Mouse (Mus musculus): ENCODE data around the gene Nup85. TPM values are rescaled to one million over a fixed set of nuclear protein-coding genes. Genes with fewer than 3 reads are reported as not detected.

Nup85 gene
- polyA plus RNA-seq, 1 experiment from 2014 or later: 210 TPM

DNA sequence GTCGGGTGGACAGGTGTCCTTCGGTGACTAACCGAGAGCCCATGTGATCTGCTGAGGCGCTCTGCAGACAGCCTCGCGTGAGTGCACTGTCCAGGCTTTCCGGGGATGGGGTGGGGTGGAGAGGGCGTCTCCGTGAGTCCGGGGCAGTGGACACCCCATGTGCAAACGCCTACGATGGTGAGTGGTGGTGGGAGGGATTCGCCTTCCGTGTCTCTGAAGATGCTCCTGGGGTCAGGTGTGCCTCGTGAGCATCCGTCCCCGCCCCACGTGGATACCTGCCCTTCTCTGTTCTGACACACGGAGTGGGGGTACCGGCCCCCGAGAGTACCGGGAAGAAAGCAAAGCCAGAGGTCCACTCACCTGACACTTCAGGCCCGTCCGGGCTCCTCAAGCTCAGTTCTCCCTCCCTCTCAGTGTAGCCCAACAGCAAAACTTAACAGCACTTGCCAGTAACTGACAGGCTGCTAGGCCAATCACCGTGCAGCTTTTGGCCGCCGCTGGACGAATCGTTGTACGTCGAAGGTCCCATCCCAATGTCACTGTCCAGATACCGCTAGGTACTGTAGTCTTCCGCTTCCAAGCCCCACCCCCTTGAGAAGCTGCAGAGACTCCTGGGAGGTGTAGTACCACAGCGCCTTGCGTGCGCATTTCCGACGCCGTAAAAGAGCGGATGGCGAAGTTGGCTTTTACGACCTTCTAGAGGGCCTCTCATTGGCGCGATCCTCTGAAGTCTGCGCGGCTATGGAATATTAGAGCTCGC is 63.7 kb downstream of the Nup85 start, which contains the start of gene Slc25a19:
Slc25a19 (minus strand) TSS at position 591 of the 760 bp plus-strand sequence.
- no peaks in the 10 kb centered on the region for H3K27me3 ChIP-seq (ENCODE audit: control insufficient read depth, insufficient read depth, low read length)
- H3K4me3 ChIP-seq (ENCODE audit: low read depth, low read length): peak within 1 kb of the TSS; percentile 47
- under 1% methylated on average over 47 of the region's 47 CpGs for WGBS
- peak within 1 kb of the TSS; percentile 61 for H3K9ac ChIP-seq (replicated peaks; ENCODE audit: low read length)
- H3K27ac ChIP-seq (replicated peaks; ENCODE audit: low read depth, low read length): no peak within 1 kb of the TSS
- H3K36me3 ChIP-seq (replicated peaks; ENCODE audit: control insufficient read depth, insufficient read depth, low read depth, low read length): no peaks in the 10 kb centered on the region
- H3K9me3 ChIP-seq (replicated peaks; ENCODE audit: control insufficient read depth, low read length): no peaks in the 10 kb centered on the region
- H3K4me2 ChIP-seq (ENCODE audit: low read depth, low read length): peak within 1 kb of the TSS; percentile 77
- ATAC-seq (replicated peaks; ENCODE audit: insufficient number of reproducible peaks, low FRiP score, low TSS enrichment, low read depth) (peak; percentile 99), DNase-seq (ENCODE audit: low spot score) (peak; percentile 99)
- H3K4me1 ChIP-seq (ENCODE audit: control insufficient read depth, insufficient read depth, low read length): no peaks in the 10 kb centered on the region

DNA sequence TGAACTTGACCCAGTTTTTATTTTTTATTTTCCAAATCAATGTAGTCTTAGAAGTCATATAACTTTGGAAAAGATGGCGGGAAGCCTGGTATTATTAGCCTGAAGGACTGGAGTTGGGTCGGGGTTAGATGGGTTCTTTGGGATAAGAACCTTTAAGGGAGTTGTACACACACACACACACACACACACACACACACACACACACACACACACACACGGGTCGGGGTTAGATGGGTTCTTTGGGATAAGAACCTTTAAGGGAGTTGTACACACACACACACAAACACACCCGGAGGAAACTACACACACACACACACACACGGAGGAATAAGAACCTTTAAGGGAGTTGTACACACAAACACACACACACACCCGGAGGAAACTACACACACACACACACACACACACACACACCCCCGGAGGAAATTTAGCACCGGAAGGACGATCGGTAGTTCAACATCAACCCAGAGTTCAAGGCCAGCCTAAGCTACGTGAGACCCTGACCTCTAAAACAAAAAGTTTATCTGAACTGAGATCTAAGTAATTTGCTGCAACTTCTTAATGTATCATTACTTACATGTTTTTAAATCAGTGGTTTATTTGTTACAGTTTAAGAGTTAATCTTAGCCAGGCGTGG is 64.3 kb downstream of the Nup85 start:
- 54% methylated on average over 13 of the region's 13 CpGs for WGBS
- Histone ChIP-seq H3K4me1 (ENCODE audit: control insufficient read depth, insufficient read depth, low read length) (no peaks in the 10 kb centered on the region), H3K4me3 (ENCODE audit: low read depth, low read length) (peak overlapping the region; percentile 47; the same call in 1 of the 2 replicates), H3K36me3 (replicated peaks; ENCODE audit: control insufficient read depth, insufficient read depth, low read depth, low read length) (no peaks in the 10 kb centered on the region), H3K27me3 (ENCODE audit: control insufficient read depth, insufficient read depth, low read length) (no peaks in the 10 kb centered on the region), H3K9ac (replicated peaks; ENCODE audit: low read length) (peak overlapping the region; percentile 45), H3K27ac (replicated peaks; ENCODE audit: low read depth, low read length) (no peak overlapping the region), H3K4me2 (ENCODE audit: low read depth, low read length) (peak overlapping the region; percentile 0; the same call in 1 of the 2 replicates), H3K9me3 (replicated peaks; ENCODE audit: control insufficient read depth, low read length) (no peaks in the 10 kb centered on the region)
- no peak for DNase-seq (ENCODE audit: low spot score)
- ATAC-seq (replicated peaks; ENCODE audit: insufficient number of reproducible peaks, low FRiP score, low TSS enrichment, low read depth): peak; percentile 39

DNA sequence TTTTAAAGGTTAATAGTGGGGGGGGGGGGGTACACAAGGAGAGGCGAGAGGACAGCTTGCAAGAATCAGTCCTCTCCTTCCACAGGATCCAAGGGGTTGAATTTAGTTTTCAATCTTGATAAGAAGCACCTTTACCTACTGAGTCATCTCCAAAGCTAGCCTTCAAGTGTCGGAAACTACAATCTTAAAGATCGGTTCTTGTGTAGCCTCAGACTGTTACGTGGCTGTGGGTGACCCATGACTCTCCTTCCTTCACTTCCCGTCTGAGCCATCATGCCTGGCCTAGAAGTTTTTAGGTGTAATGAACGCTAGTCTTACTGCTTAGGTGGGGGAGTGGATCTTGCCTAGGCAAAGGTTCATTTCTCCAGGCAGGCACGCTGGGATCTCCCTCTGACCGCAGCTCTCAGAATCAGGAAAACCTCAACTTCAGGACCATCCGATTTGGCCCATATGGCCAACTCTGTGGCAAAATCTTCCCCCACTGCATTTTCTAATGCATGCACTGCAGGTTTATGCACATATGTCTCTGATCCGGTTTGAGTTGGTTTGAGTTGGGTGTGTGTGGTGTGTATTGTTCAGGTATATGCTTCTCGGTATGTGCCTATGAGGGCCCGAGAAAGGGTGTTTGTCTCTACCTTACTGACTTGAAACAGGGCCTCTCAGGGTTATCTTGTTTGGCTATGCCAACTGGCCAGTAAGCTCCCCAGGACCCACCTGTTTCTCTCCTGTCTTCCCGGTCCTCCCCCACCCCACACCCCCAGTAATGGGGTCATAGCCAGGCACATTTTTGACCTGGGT is 65.7 kb downstream of the Nup85 start:
- WGBS: 90% methylated on average over 13 of the region's 13 CpGs
- ATAC-seq (replicated peaks; ENCODE audit: insufficient number of reproducible peaks, low FRiP score, low TSS enrichment, low read depth) (no peak), DNase-seq (ENCODE audit: low spot score) (no peak)
- no peaks in the 10 kb centered on the region for H3K4me1 ChIP-seq (ENCODE audit: control insufficient read depth, insufficient read depth, low read length)
- H3K9ac ChIP-seq (replicated peaks; ENCODE audit: low read length): no peak overlapping the region
- H3K4me3 ChIP-seq (ENCODE audit: low read depth, low read length): no peak overlapping the region
- no peaks in the 10 kb centered on the region for H3K27me3 ChIP-seq (ENCODE audit: control insufficient read depth, insufficient read depth, low read length)
- no peaks in the 10 kb centered on the region for H3K9me3 ChIP-seq (replicated peaks; ENCODE audit: control insufficient read depth, low read length)
- no peak overlapping the region for H3K4me2 ChIP-seq (ENCODE audit: low read depth, low read length)
- no peaks in the 10 kb centered on the region for H3K36me3 ChIP-seq (replicated peaks; ENCODE audit: control insufficient read depth, insufficient read depth, low read depth, low read length)
- no peak overlapping the region for H3K27ac ChIP-seq (replicated peaks; ENCODE audit: low read depth, low read length)

DNA sequence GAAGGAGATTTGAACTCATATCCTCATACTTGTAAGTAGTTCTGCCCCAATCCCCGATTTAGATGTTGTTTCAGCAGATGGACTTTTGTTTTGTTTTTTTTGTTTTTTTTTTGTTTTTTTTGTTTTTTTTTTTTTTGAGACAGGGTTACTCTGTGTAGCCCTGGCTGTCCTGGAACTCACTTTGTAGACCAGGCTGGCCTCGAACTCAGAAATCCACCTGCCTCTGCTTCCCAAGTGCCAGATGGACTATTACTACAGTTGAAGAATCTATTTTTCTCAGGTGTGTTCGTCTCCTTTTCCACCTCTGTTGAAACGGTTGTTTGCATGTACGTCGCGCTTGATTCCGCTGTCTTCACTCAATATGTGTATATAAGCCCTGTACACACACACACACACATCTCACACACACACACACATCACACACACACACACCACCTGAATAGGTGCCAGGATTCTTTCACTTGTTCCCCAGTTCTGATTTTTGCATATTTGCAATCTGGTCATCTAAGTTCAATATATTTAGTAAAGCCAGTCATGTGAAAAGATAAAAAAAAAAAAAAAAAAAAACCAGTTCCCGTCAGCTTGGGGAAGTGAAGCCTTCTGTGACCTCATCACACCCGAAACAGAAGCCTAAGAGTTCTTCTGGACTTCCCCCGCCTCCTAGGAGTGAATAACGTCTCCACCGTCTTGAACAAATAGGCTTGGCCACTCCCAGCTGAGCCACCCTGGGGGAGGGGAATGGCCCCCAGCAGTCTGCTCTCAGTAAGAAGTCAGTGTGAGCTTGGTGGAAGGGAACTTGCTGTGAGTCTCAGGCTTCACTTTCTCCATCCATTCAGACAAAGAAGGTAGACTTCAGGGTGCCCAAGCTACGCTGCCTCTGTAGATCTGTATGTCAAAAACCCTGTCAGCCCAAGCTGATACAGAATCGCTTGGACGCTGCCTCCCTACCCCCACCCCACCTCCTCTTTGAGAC is 66.6 kb downstream of the Nup85 start:
- H3K27me3 ChIP-seq (ENCODE audit: control insufficient read depth, insufficient read depth, low read length): no peaks in the 10 kb centered on the region
- H3K4me3 ChIP-seq (ENCODE audit: low read depth, low read length): no peak overlapping the region
- no peak for ATAC-seq (replicated peaks; ENCODE audit: insufficient number of reproducible peaks, low FRiP score, low TSS enrichment, low read depth)
- no peaks in the 10 kb centered on the region for H3K4me1 ChIP-seq (ENCODE audit: control insufficient read depth, insufficient read depth, low read length)
- no peak overlapping the region for H3K27ac ChIP-seq (replicated peaks; ENCODE audit: low read depth, low read length)
- no peak for DNase-seq (ENCODE audit: low spot score)
- H3K36me3 ChIP-seq (replicated peaks; ENCODE audit: control insufficient read depth, insufficient read depth, low read depth, low read length): no peaks in the 10 kb centered on the region
- no peak overlapping the region for H3K9ac ChIP-seq (replicated peaks; ENCODE audit: low read length)
- H3K4me2 ChIP-seq (ENCODE audit: low read depth, low read length): no peak overlapping the region
- no peaks in the 10 kb centered on the region for H3K9me3 ChIP-seq (replicated peaks; ENCODE audit: control insufficient read depth, low read length)
- WGBS: 52% methylated on average over 16 of the region's 16 CpGs

DNA sequence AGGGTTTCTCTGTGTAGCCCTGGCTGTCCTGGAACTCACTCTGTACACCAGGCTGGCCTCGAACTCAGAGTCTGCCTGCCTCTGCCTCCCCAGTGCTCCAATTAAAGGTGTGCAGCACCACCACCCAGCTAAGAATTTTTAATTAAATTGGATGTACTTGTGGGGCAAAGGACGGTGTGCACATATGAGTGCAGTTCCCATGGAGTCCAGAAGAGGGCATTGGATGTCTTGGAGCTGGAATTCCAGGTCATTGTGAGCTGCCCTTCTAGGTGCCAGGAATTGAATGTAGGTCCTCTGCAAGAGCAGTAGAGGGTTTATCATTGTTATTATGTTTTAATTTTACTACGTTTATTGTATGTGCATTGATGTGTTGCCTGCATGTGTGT is 67.3 kb downstream of the Nup85 start:
- no peak for ATAC-seq (replicated peaks; ENCODE audit: insufficient number of reproducible peaks, low FRiP score, low TSS enrichment, low read depth)
- 18% methylated on average over 3 of the region's 3 CpGs for WGBS
- Histone ChIP-seq H3K4me3 (ENCODE audit: low read depth, low read length) (no peak overlapping the region), H3K9me3 (replicated peaks; ENCODE audit: control insufficient read depth, low read length) (no peaks in the 10 kb centered on the region), H3K4me2 (ENCODE audit: low read depth, low read length) (no peak overlapping the region), H3K9ac (replicated peaks; ENCODE audit: low read length) (no peak overlapping the region), H3K27me3 (ENCODE audit: control insufficient read depth, insufficient read depth, low read length) (no peaks in the 10 kb centered on the region), H3K27ac (replicated peaks; ENCODE audit: low read depth, low read length) (no peak overlapping the region), H3K4me1 (ENCODE audit: control insufficient read depth, insufficient read depth, low read length) (no peaks in the 10 kb centered on the region), H3K36me3 (replicated peaks; ENCODE audit: control insufficient read depth, insufficient read depth, low read depth, low read length) (no peaks in the 10 kb centered on the region)
- DNase-seq (ENCODE audit: low spot score): peak; percentile 36

DNA sequence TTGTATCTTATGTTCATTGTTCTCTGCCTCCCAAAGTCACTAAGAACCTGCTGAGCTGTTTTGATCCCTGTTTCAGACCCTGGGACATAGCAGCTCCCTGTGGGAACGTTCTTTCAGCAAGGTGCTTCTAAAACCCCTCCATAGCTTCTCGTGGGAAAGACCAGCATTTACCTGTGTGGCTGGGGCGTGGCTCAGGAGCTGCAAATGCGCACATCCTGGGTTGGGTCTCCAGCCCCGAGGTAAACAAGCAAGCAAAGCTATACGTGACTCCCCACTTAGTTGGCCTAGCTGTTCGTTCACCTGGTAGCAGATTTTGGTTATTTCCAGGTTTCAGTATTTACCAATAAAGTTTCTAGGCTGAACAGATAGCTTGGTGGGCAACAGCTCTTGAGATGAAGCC is 68.0 kb downstream of the Nup85 start:
- Histone ChIP-seq H3K4me3 (ENCODE audit: low read depth, low read length) (no peak overlapping the region), H3K36me3 (replicated peaks; ENCODE audit: control insufficient read depth, insufficient read depth, low read depth, low read length) (no peaks in the 10 kb centered on the region), H3K27me3 (ENCODE audit: control insufficient read depth, insufficient read depth, low read length) (no peaks in the 10 kb centered on the region), H3K4me2 (ENCODE audit: low read depth, low read length) (no peak overlapping the region), H3K9me3 (replicated peaks; ENCODE audit: control insufficient read depth, low read length) (no peaks in the 10 kb centered on the region), H3K4me1 (ENCODE audit: control insufficient read depth, insufficient read depth, low read length) (no peaks in the 10 kb centered on the region), H3K27ac (replicated peaks; ENCODE audit: low read depth, low read length) (no peak overlapping the region), H3K9ac (replicated peaks; ENCODE audit: low read length) (no peak overlapping the region)
- WGBS: 80% methylated on average over 7 of the region's 7 CpGs
- no peak for ATAC-seq (replicated peaks; ENCODE audit: insufficient number of reproducible peaks, low FRiP score, low TSS enrichment, low read depth)
- no peak for DNase-seq (ENCODE audit: low spot score)

DNA sequence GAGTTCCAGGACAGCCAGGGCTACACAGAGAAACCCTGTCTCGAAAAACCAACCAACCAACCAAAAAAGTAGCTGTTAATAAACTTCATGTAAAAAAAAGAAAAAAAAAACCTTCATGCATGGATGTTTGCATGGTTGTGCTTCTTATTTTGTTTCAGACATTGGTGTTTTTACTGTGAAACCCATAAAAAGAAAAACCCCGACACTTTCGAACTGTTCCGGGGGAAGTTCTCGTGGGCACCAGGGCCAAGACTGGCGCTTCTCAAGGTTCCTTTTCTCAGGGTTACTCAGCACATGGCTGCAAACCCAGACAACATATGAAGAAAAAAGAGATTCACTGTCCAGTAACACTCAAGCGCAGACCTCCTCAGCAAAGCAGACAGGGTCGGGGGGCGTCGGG is 68.6 kb downstream of the Nup85 start:
- WGBS: 84% methylated on average over 10 of the region's 10 CpGs
- no peak overlapping the region for H3K9ac ChIP-seq (replicated peaks; ENCODE audit: low read length)

More for the DNA sequence above, 68.6 kb downstream of the Nup85 start:
- DNase-seq (ENCODE audit: low spot score): no peak
- Histone ChIP-seq H3K9me3 (replicated peaks; ENCODE audit: control insufficient read depth, low read length) (no peaks in the 10 kb centered on the region), H3K4me1 (ENCODE audit: control insufficient read depth, insufficient read depth, low read length) (no peaks in the 10 kb centered on the region), H3K27ac (replicated peaks; ENCODE audit: low read depth, low read length) (no peak overlapping the region), H3K27me3 (ENCODE audit: control insufficient read depth, insufficient read depth, low read length) (no peaks in the 10 kb centered on the region), H3K4me2 (ENCODE audit: low read depth, low read length) (no peak overlapping the region), H3K36me3 (replicated peaks; ENCODE audit: control insufficient read depth, insufficient read depth, low read depth, low read length) (no peaks in the 10 kb centered on the region), H3K4me3 (ENCODE audit: low read depth, low read length) (no peak overlapping the region)
- ATAC-seq (replicated peaks; ENCODE audit: insufficient number of reproducible peaks, low FRiP score, low TSS enrichment, low read depth): no peak

Data from embryonic facial prominence, embryonic 11.5 days (tissue).